Mouse (Mus musculus) heart, postnatal 0 days (tissue): ENCODE data around the gene Tmem8b.

ENCODE experiments used
- CTCF ChIP-seq: IDR thresholded peaks from 2 replicates; pipeline ENCODE4 v1.5.1; 2016; ENCODE audit warnings: antibody characterized with exemption, control low read depth, low read depth
- EP300 ChIP-seq: IDR thresholded peaks from 2 replicates; pipeline ENCODE4 v1.6.1; 2016; ENCODE audit warnings: antibody characterized with exemption, low read depth

GRCm38 (mm10) chr4:43672070-43672469, 3.3 kb downstream of the Tmem8b start:
- TF ChIP-seq CTCF (peak; percentile 80), EP300 (no peak)
